Mouse (Mus musculus) limb, embryonic 12.5 days (tissue): ENCODE results near the gene Mcm3ap. TPM values are rescaled to one million over a fixed set of nuclear protein-coding genes. Genes with fewer than 3 reads are reported as not detected.

Experiments used
- ATAC-seq: fragments of 200-750 bp; cut with Nextera tagmentation; 2 replicates; pipeline ENCODE4 v1.8.0; 2017; ENCODE audit warnings: low read depth, moderate TSS enrichment; ENCODE audit not compliant: insufficient number of reproducible peaks, insufficient read depth, low FRiP score, low TSS enrichment
- H3K27ac ChIP-seq: fragments of 300-500 bp; sonication (generic); 2 replicates; pipeline ENCODE4 v1.5.1; 2016; ENCODE audit warnings: mild to moderate bottlenecking, moderate library complexity
- H3K27me3 ChIP-seq: fragments of 300-500 bp; sonication (generic); 2 replicates; pipeline ENCODE4 v1.6.1; 2016; ENCODE audit warnings: mild to moderate bottlenecking, moderate library complexity
- H3K36me3 ChIP-seq: fragments of 300-500 bp; sonication (generic); 2 replicates; pipeline ENCODE4 v1.6.1; 2016; ENCODE audit warnings: mild to moderate bottlenecking, moderate library complexity
- H3K4me1 ChIP-seq: fragments of 300-500 bp; sonication (generic); replicated peaks from 2 replicates; pipeline ENCODE4 v1.6.1; 2016
- H3K4me2 ChIP-seq: fragments of 300-500 bp; sonication (generic); 2 replicates; pipeline ENCODE4 v1.6.1; 2016; ENCODE audit warnings: mild to moderate bottlenecking, moderate library complexity
- H3K4me3 ChIP-seq: fragments of 300-500 bp; sonication (generic); replicated peaks from 2 replicates; pipeline ENCODE4 v1.5.1; 2016; ENCODE audit warnings: mild to moderate bottlenecking
- H3K9ac ChIP-seq: fragments of 300-500 bp; sonication (generic); replicated peaks from 2 replicates; pipeline ENCODE4 v1.6.1; 2016; ENCODE audit warnings: mild to moderate bottlenecking, moderate library complexity
- H3K9me3 ChIP-seq: fragments of 300-500 bp; sonication (generic); 2 replicates; pipeline ENCODE4 v1.6.1; 2016; ENCODE audit warnings: mild to moderate bottlenecking, moderate library complexity
- WGBS: fragments of 180-500 bp; shearing (Covaris S2); methylation state at CpG from one replicate; pipeline ENCODE4 v1.1.7; 2016; 5-methylcytosine and 5-hydroxymethylcytosine counted together
- polyA plus RNA-seq: library from polyadenylated mRNA; unstranded; fragments of >200 nt; fragmentation: Nextera tagmentation; extraction: Ambion mirVana; gene quantifications from 2 replicates; pipeline ENCODE4 v1.2.1, GENCODE M21; 2016

Gene Mcm3ap
- 74.7 and 86.0 TPM in 2 replicates for polyA plus RNA-seq

DNA sequence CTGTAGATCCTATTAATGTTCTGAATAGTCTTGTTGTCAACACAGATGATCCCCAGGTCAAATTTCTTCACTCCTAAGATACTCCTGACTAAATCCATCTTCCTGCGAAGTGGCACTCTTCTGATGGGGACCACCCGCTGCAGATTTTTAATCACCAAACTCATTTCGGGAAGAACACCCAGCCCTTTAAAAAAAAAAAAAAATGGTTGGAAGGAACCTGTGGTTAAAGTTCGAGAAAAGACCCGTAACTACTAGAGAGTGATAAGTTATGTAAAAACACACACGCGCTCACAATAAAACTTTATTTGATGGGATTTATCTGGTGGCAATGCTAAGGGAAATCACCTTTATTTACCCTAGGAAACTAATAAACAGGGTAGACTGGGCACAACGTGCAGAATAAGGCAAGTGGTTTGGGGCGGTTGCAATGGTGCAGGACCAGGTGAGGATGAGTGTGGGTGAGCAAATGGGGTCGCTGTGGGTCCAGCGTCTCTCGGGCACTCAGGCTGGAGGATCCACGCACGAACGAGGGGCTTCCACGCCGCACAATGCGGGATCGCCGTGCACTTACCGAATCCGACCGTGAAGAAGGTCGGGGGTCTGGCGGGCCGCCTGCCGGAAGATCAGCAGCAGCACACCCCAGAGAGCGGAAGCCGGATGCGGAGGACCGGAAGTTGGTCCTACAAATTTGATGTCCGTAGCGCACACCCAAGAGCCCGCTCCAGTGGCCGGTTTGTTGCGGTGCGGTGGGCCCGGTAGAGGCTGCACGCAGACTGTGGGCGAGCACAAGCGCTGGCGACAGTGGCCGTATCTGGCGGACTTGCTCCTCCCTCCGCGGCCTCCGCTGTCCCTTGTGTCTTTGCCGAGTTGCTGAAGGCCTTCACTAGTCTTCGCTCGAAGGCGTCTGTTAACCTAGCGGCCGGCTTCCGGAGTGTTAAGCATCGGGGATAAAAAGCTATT is at the start of gene Mcm3ap, which contains the start of gene Ybey:
Mcm3ap (plus strand) TSS at position 725 of the 960 bp plus-strand sequence.
Ybey (minus strand) TSS at position 912 of the 960 bp plus-strand sequence.
- Histone ChIP-seq H3K9me3 (no peaks in the 10 kb centered on the region), H3K27me3 (no peaks in the 10 kb centered on the region), H3K4me3 (peak within 1 kb of the TSS; percentile 78), H3K4me1 (no peaks in the 10 kb centered on the region; the same call in 1 of the 2 replicates), H3K4me2 (peak within 1 kb of the TSS; percentile 68), H3K36me3 (peaks cover 41% of the 10 kb centered on the region), H3K9ac (peak within 1 kb of the TSS; percentile 86), H3K27ac (peak within 1 kb of the TSS; percentile 92)
- ATAC-seq = peak; percentile 85
- WGBS = 2% methylated on average over 55 of the region's 55 CpGs

DNA sequence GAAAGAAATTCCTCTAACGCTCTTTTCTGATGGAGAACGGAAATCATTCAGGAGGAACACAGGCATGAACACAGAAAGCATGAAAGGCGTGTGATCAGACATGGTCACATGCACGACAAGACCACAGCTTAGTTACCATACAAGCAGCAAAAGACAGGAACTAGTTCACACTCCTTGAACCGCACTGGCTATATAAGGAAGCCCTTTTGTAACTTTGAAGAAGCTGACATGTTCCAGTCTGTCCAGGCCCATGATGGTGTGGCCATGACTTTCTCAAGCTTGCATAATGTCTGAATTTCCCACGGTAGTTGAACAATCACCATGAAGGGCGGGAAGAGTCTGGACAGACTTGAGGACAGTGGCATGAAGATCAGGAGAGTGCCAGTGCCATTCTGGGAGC is 43.1 kb upstream of the Mcm3ap start:
- Histone ChIP-seq H3K27me3 (no peaks in the 10 kb centered on the region), H3K9me3 (0 out of 2 replicates have a peak, but pooled peaks cover 5% of the 10 kb centered on the region), H3K36me3 (peaks cover 97% of the 10 kb centered on the region), H3K4me2 (no peak overlapping the region), H3K4me3 (no peak overlapping the region), H3K4me1 (no peaks in the 10 kb centered on the region), H3K27ac (no peak overlapping the region), H3K9ac (no peak overlapping the region)
- 96% methylated on average over 7 of the region's 7 CpGs for WGBS
- no peak for ATAC-seq

DNA sequence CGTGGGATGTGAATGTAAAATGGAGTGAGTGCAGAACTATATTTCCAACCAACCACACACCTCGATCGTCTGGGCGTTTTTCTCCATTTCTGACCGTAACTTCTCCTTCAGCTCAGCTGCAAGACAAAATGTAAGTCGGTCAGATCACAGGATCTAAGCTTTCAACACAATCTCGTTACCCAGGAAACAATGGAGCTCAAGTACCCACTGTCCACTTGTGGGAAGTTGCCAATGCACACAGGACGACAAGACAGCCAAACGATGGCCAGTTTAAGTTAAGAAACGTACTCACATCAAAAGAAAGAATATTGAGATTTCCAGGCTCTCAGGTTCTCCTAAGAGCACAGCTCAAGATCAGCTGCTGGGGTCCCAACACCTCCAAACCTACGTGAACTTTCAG is 34.8 kb upstream of the Mcm3ap start:
- ATAC-seq = no peak

DNA sequence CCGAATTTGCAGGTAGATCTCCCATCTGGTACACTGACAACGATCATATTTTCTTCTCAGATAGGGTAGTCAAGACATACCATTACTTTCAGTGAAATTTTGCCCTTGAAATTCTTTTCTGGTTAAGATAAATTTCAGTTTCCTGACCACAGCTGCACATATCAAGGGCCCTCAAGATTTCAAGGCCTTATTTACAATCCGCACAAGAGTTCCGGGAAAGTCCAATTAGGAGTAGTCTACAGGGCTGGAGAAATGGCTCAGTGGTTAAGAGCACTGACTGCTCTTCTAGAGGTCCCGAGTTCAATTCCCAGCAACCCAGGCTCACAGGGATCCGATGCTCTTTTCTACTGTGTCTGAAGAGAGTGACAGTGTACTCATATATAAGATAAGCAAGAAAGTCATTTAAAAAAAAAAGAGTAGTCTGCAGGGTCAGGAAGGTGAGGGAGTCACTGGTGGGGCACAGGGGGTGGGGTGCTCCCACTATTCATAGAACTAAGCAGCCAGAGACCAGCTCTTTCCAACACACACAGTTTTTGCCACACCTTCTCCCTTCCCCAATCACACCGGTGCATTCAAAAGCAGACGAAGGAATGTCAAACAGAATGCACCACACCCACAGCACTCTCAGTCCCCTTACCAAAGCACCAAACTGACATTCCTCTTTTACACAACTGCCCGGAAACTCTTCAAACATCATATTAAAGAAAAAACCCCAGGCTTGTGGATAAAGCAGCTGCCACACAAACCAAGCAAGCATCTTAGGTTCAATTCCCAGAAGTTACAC is 29.4 kb upstream of the Mcm3ap start:
- H3K4me2 ChIP-seq = no peak overlapping the region
- H3K36me3 ChIP-seq = peaks cover 57% of the 10 kb centered on the region
- H3K4me1 ChIP-seq = peaks cover 17% of the 10 kb centered on the region
- no peak overlapping the region for H3K27ac ChIP-seq
- no peak overlapping the region for H3K9ac ChIP-seq
- H3K4me3 ChIP-seq = no peak overlapping the region
- 89% methylated on average over 9 of the region's 9 CpGs for WGBS
- ATAC-seq = no peak
- H3K27me3 ChIP-seq = no peaks in the 10 kb centered on the region
- no peaks in the 10 kb centered on the region for H3K9me3 ChIP-seq

More for the DNA sequence above, 34.8 kb upstream of the Mcm3ap start:
- Histone ChIP-seq H3K4me3 (no peak overlapping the region), H3K4me2 (no peak overlapping the region), H3K9me3 (no peaks in the 10 kb centered on the region), H3K27ac (no peak overlapping the region), H3K27me3 (no peaks in the 10 kb centered on the region), H3K4me1 (no peaks in the 10 kb centered on the region), H3K36me3 (peaks cover 97% of the 10 kb centered on the region), H3K9ac (no peak overlapping the region)
- WGBS = 94% methylated on average over 11 of the region's 11 CpGs

DNA sequence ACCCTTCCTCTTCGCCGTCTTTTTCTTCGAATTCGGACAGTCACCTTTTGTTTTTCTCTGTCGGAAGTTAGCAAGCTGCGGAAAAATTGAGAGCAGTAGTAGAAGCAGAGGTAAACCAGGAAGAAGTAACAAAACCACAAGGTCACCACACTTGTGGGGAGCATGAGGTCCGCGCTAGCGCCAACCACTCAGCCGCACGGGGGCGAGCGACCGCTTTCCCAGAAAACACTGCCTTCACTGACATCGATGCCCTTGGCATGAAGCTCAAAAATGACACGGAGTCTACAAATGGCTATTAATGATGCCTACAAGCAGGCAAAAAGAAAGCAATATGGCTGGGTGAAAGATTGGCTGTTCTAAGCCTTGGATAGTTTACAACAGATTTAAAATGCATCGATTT is 28.4 kb upstream of the Mcm3ap start, which contains the start of gene AC141477.1:
AC141477.1 (minus strand) TSS at position 164 of the 400 bp plus-strand sequence.
- H3K4me3 ChIP-seq = peak within 1 kb of the TSS; percentile 82
- WGBS = 95% methylated on average over 17 of the region's 17 CpGs

DNA sequence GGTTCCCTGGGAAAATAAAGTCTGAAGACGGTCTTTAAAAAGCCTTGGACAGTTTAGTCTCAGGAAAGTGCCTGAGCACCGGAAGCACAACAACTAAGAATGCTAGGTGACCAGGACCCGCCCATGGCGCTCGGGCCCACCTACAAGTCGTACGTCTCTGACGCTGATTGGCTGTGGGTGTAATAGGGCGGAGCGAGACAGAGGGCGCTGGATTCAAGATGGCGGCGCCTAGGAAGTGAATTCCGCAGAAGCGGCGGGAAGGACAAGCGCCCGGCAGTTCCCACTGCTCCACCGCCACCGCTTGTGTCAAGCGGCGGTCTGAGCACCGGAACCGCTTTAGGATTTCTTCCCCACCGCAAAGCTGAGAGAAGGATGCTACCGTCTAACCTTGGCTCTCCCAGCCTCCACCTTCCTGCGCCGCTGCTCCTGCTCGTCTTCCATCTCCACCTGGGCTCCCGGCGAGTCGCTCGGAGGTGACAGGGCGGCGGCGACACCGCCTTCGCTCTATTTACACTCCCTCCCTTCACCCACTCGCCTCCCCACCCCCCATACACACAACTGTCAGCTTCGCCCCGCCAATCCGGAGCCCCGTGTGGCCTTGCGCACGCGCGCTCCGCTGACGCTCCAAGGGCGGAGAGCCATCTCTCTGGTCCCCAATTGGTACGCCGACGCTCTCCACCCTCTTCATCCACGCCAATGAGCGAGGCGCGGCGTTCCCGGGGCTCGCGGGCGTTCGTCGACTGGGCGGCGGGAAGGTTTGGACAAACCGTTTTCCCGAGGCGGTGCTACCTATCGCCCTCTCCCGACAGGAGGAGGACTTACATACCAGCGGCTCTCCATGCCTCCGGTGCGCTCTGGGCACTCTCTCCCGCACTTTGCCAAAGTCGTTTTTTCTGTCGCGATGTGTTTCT is 26.3 kb upstream of the Mcm3ap start, which contains the start of gene Pcnt:
Pcnt (minus strand) TSS at position 609 of the 911 bp plus-strand sequence.
- Histone ChIP-seq H3K27me3 (no peaks in the 10 kb centered on the region), H3K27ac (peak within 1 kb of the TSS; percentile 94), H3K9me3 (no peaks in the 10 kb centered on the region), H3K9ac (peak within 1 kb of the TSS; percentile 79), H3K36me3 (peaks cover 26% of the 10 kb centered on the region), H3K4me3 (peak within 1 kb of the TSS; percentile 82), H3K4me2 (peak within 1 kb of the TSS; percentile 74), H3K4me1 (peaks cover 17% of the 10 kb centered on the region)
- under 1% methylated on average over 78 of the region's 78 CpGs for WGBS
- ATAC-seq = peak; percentile 99

More for the DNA sequence above, 28.4 kb upstream of the Mcm3ap start, which contains the start of gene AC141477.1:
- Histone ChIP-seq H3K9ac (no peak within 1 kb of the TSS), H3K27ac (no peak within 1 kb of the TSS), H3K4me1 (peaks cover 17% of the 10 kb centered on the region), H3K4me2 (peak within 1 kb of the TSS; percentile 74), H3K27me3 (no peaks in the 10 kb centered on the region), H3K9me3 (no peaks in the 10 kb centered on the region), H3K36me3 (peaks cover 48% of the 10 kb centered on the region)
- no peak for ATAC-seq

DNA sequence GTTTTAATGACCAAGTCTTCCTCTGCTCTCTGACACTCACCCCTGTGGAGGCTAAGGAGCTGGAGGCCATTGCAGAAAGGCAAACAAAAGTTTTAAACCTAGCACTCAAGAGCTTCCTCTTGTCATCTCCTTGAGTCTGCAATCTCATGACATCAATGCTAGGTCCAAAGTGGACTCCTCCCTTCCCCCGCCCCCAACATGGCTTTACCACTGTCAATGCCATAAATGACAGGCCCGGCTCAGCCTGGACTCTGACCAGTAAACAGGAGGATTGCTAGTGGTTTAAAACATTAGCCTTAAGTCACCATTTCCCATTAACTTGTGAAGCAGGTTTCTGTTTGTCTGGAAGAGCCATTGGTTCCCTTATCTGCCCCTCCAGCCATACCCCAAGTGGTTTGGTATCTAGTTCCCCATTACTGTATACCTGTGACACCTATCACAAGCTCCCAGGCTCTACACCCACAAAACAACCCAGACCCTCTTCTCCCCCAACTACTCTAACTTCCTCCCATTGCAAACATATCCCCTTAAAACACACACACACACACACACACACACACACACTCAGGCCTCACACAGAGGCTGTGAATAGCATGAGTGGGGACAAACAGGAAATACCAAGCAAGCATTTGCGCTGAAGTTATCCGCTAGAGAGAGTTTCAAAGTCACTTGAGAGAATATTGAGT is 22.6 kb upstream of the Mcm3ap start:
- WGBS = 76% methylated on average over 4 of the region's 4 CpGs
- H3K4me3 ChIP-seq = no peak overlapping the region
- H3K27me3 ChIP-seq = no peaks in the 10 kb centered on the region
- H3K4me2 ChIP-seq = no peak overlapping the region
- H3K9ac ChIP-seq = 0 out of 2 replicates have a peak overlapping the region, but pooled peaks have one; percentile 12
- H3K9me3 ChIP-seq = no peaks in the 10 kb centered on the region
- H3K27ac ChIP-seq = no peak overlapping the region
- ATAC-seq = no peak
- peaks cover 15% of the 10 kb centered on the region for H3K4me1 ChIP-seq
- H3K36me3 ChIP-seq = no peaks in the 10 kb centered on the region

DNA sequence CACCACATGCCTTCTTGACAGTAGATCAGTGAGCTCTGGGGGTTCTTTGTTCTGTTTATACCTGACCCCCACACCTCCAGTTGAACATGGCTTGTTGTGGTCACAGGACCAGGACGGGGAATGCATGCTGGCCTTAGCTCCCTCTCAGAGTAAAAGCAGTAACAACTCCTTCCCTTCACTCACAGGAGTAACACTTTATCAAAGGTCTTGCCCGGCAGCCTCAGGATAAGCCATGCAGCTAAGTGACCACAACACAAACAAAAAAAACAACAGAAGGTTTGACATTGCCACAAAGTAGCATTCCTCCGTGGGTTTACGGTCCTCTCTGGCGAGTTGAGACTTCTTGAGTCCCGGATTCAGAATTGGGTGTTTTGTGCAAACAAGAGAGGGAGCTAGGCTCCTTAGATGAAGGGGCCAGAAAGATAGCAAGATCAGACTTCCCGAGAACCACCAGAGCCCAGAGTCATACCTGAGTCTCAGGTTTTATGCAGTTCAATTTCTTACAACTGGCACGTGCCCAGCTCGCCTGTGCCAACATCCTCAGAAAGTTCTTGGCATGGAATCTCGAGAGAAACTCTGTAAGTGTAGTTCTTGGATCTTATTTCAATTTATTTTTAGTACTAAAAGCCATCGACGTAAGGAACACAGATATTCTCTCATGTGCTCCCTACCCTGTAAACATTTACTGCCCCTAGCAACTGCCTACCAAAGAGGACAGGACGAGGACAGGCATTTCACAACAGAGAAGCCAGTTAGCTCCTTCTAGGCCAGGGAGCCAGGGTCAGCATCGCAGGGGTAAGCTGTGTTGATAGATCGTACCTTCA is 21.1 kb upstream of the Mcm3ap start:
- Histone ChIP-seq H3K9me3 (no peaks in the 10 kb centered on the region), H3K4me2 (no peak overlapping the region), H3K4me1 (peaks cover 9% of the 10 kb centered on the region), H3K27me3 (no peaks in the 10 kb centered on the region), H3K9ac (no peak overlapping the region), H3K36me3 (no peaks in the 10 kb centered on the region), H3K4me3 (no peak overlapping the region), H3K27ac (no peak overlapping the region)
- no peak for ATAC-seq
- 79% methylated on average over 15 of the region's 15 CpGs for WGBS

DNA sequence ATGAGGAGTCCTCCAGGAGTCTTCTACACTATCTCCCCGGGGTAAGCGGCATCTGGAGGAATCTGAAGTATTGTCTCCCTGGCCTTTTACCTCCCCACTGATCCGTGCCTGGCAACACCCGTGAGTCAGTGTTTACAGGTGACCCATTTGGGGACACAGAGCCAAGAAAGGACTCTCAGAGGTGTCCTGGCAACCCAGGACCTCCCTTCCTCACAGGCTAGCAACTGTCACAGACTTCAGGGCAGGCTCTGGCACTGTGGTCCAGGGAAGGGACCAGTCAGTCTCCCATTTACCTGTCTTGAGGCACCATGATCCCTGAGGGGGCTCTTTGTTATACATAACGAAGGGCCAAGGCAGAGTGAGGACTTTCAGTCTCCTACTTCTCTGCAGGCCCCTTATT is 19.9 kb upstream of the Mcm3ap start, which contains the start of gene 2610028H24Rik:
2610028H24Rik (plus strand) TSS at position 231 of the 400 bp plus-strand sequence.
- Histone ChIP-seq H3K4me2 (no peak within 1 kb of the TSS), H3K4me3 (no peak within 1 kb of the TSS), H3K27me3 (no peaks in the 10 kb centered on the region), H3K27ac (no peak within 1 kb of the TSS), H3K9me3 (no peaks in the 10 kb centered on the region), H3K36me3 (no peaks in the 10 kb centered on the region), H3K4me1 (0 out of 2 replicates have a peak, but pooled peaks cover 1% of the 10 kb centered on the region), H3K9ac (no peak within 1 kb of the TSS)
- 66% methylated on average over 5 of the region's 5 CpGs for WGBS
- no peak for ATAC-seq
